Mouse (Mus musculus): ENCODE measurements around the gene Calhm6. TPM values are rescaled to one million over a fixed set of nuclear protein-coding genes. Genes with fewer than 3 reads are reported as not detected.

Gene Calhm6
- polyA plus RNA-seq (2015; fragmentation: Illumina TruSeq; extraction: RNeasy Lipid Tissue Mini Kit (QIAGEN cat#74804); ENCODE audit: insufficient read depth, low replicate concordance), result 34.7 TPM

GRCm38 (mm10) chr10:34127392-34128378, at the start of gene Calhm6:
Gene Calhm6, minus strand, starts transcription at chr10:34127984.

GRCm38 (mm10) chr10:34096418-34096883, 31.3 kb downstream of the Calhm6 start, which contains the start of gene Calhm5:
Gene Calhm5, minus strand, starts transcription at chr10:34096519.

Other genes starting within 250 kb of the Calhm6 start
- gene Rsph4a, start 222.9 kb downstream of the Calhm6 start, polyA plus RNA-seq (2015; fragmentation: Illumina TruSeq; extraction: RNeasy Lipid Tissue Mini Kit (QIAGEN cat#74804); ENCODE audit: insufficient read depth, low replicate concordance), result not detected
- 78.5 TPM for gene Zup1, start 176.7 kb downstream of the Calhm6 start, polyA plus RNA-seq (2015; fragmentation: Illumina TruSeq; extraction: RNeasy Lipid Tissue Mini Kit (QIAGEN cat#74804); ENCODE audit: insufficient read depth, low replicate concordance)
- 89.8 TPM for gene Rwdd1, start 108.4 kb downstream of the Calhm6 start, polyA plus RNA-seq (2015; fragmentation: Illumina TruSeq; extraction: RNeasy Lipid Tissue Mini Kit (QIAGEN cat#74804); ENCODE audit: insufficient read depth, low replicate concordance)
- not detected for gene Trappc3l, start 90.4 kb downstream of the Calhm6 start, polyA plus RNA-seq (2015; fragmentation: Illumina TruSeq; extraction: RNeasy Lipid Tissue Mini Kit (QIAGEN cat#74804); ENCODE audit: insufficient read depth, low replicate concordance)
- gene Calhm4, start 83.7 kb downstream of the Calhm6 start, polyA plus RNA-seq (2015; fragmentation: Illumina TruSeq; extraction: RNeasy Lipid Tissue Mini Kit (QIAGEN cat#74804); ENCODE audit: insufficient read depth, low replicate concordance), result not detected
- 2.2 TPM for gene Calhm5, start 31.5 kb downstream of the Calhm6 start, polyA plus RNA-seq (2015; fragmentation: Illumina TruSeq; extraction: RNeasy Lipid Tissue Mini Kit (QIAGEN cat#74804); ENCODE audit: insufficient read depth, low replicate concordance)
- 32.5 TPM for gene Dse, start 79.7 kb upstream of the Calhm6 start, polyA plus RNA-seq (2015; fragmentation: Illumina TruSeq; extraction: RNeasy Lipid Tissue Mini Kit (QIAGEN cat#74804); ENCODE audit: insufficient read depth, low replicate concordance)
- gene Tspyl1, start 154.2 kb upstream of the Calhm6 start, polyA plus RNA-seq (2015; fragmentation: Illumina TruSeq; extraction: RNeasy Lipid Tissue Mini Kit (QIAGEN cat#74804); ENCODE audit: insufficient read depth, low replicate concordance), result 61.2 TPM
- gene Tspyl4, start 169.5 kb upstream of the Calhm6 start, polyA plus RNA-seq (2015; fragmentation: Illumina TruSeq; extraction: RNeasy Lipid Tissue Mini Kit (QIAGEN cat#74804); ENCODE audit: insufficient read depth, low replicate concordance), result 20.3 TPM

All from spleen, adult 10 weeks (tissue).